Mouse (Mus musculus) spleen, adult 2 months (tissue): Measurements from ENCODE around the gene Aldh1l1. TPM values are rescaled to one million over a fixed set of nuclear protein-coding genes. Genes with fewer than 3 reads are reported as not detected.

Source experiments
- DNase-seq, 2 experiments: peaks; one replicate each; pipeline versions ENCODE4 v3.0.0 to v3.0.0-alpha.2; 2012 to 2021; ENCODE audit warnings: low spot score in 2 of 2, low read depth in 1 of 2
- H3K27ac ChIP-seq: fragments of 200-500 bp; 2 replicates; pipeline ENCODE4 v1.5.1; 2012; ENCODE audit warnings: low read length, inconsistent platforms; ENCODE audit not compliant: insufficient read depth
- H3K27me3 ChIP-seq: fragments of 200-500 bp; 2 replicates; pipeline ENCODE4 v1.6.1; 2012; ENCODE audit warnings: mild to moderate bottlenecking, moderate library complexity, low read length, inconsistent platforms; ENCODE audit not compliant: control insufficient read depth, insufficient read depth
- H3K36me3 ChIP-seq: fragments of 200-500 bp; 2 replicates; pipeline ENCODE4 v1.6.1; 2012; ENCODE audit warnings: mild to moderate bottlenecking, low read length, inconsistent platforms; ENCODE audit not compliant: control insufficient read depth, insufficient read depth
- H3K4me1 ChIP-seq: fragments of 200-500 bp; 2 replicates; pipeline ENCODE4 v1.6.1; 2011; ENCODE audit warnings: inconsistent platforms; ENCODE audit not compliant: control insufficient read depth, insufficient read depth, insufficient read length
- H3K4me3 ChIP-seq: fragments of 200-500 bp; 2 replicates; pipeline ENCODE4 v1.5.1; 2011; ENCODE audit warnings: mild to moderate bottlenecking, inconsistent platforms; ENCODE audit not compliant: insufficient read depth, insufficient read length; ENCODE audit errors: extremely low read depth
- CTCF ChIP-seq: fragments of 200-500 bp; IDR thresholded peaks from 2 replicates; pipeline ENCODE4 v1.5.1; 2011; ENCODE audit warnings: mild to moderate bottlenecking, inconsistent platforms; ENCODE audit not compliant: insufficient read depth, insufficient read length, insufficient replicate concordance; ENCODE audit errors: extremely low read depth
- POLR2A ChIP-seq: fragments of 200-500 bp; IDR thresholded peaks from 2 replicates; pipeline ENCODE4 v1.6.1; 2011; ENCODE audit warnings: low read depth, low read length, inconsistent platforms
- WGBS: fragments of 180-500 bp; shearing (Covaris S2); methylation state at CpG from one replicate; pipeline ENCODE4 v1.1.7; 2018; 5-methylcytosine and 5-hydroxymethylcytosine counted together
- polyA plus RNA-seq: library from polyadenylated mRNA; depleted of rRNA; stranded (reverse); fragments of >200 nt; gene quantifications from 2 replicates; pipeline ENCODE4 v1.2.3, GENCODE M21; 2012

Aldh1l1 gene
- polyA plus RNA-seq, 1 experiment, result 2.9 TPM

DNA sequence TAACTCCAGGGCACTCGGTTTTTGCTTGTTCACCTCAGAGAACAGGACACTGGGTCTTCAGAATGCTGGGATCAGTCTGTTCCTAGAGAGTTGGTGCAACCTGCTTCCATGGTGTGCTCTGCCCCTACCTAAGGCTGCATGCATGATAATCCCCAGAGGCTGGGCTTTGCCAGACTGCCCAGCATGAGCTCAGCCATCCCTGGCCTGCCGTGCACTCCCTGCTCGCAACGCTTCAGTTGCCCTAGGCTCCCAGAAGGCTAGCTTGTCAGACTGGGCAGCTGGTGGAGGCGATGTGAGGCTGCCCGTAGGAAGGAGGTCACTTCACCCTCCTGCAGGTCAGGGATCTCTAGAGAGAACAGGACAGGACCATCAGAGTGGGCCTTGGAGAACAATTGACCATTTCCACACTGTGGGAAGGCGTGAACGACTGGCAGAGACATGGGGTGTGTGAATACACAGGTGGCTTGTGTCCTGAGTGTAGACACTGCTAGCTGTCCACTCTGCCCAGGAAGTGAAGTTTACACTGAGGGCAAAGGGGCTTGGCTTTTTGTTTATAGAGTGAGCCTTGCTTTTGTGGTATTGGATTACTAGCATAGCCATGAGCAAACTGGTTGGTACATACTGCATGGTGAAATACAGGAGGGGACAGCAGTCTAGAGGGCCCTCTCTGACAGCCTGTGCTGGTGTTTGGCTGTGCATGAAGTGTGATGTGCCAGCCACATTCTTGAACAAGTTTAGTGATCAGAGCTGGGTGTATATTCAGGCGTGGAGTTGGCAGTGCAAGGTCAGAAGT, 134.8 kb downstream of the Aldh1l1 start:
- H3K27me3 ChIP-seq, result no peaks in the 10 kb centered on the region
- no peak overlapping the region for H3K27ac ChIP-seq
- no peak for TF ChIP-seq CTCF
- no peak for TF ChIP-seq POLR2A
- H3K4me1 ChIP-seq, result peaks cover 17% of the 10 kb centered on the region; the same call in 1 of the 2 replicates
- WGBS, result 81% methylated on average over 9 of the region's 9 CpGs
- no peak for DNase-seq
- H3K36me3 ChIP-seq, result no peaks in the 10 kb centered on the region
- H3K4me3 ChIP-seq, result no peak overlapping the region

GRCm38 (mm10) chr6:90621584-90621890, 135.3 kb downstream of the Aldh1l1 start:
- Histone ChIP-seq H3K4me3 (no peak overlapping the region), H3K4me1 (peaks cover 17% of the 10 kb centered on the region; the same call in 1 of the 2 replicates), H3K36me3 (no peaks in the 10 kb centered on the region), H3K27ac (no peak overlapping the region), H3K27me3 (no peaks in the 10 kb centered on the region)
- no peak for DNase-seq
- TF ChIP-seq POLR2A, result no peak
- TF ChIP-seq CTCF, result no peak
- 89% methylated on average over 6 of the region's 6 CpGs for WGBS

DNA sequence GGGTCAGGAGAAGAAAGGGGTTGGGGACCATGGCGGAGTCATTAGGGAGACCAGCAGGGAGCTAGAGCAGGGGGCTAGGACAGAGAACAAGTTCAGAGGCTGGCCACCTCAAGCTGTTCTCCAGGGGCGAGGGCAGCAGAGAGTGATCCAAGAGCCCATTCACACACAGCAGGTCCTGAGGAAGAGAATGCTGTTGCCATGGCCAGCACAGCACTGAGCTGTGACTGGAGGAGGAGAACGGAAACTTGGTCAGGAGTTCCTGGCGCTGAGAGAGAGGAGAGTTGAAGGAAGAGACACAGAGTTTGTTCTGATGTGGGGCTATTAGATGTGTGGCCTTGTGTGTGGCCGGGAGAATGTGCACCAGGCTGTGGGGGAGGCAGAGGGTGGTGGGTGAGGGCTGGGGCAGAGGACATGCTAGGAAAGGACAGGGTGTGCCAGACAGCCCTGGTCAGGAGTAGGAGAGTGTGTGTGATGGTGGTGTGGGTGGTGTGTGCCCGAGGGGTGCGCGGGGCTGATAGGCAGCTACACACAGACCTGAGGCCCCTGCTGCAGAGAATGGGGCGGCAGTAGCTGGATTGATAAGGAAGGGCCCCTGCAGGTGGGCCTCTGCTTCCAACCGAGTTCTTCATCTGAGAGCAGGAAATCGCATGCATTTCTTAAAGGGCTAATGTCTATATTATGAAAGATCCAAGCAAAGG, 136.7 kb downstream of the Aldh1l1 start:
- Histone ChIP-seq H3K27ac (no peak overlapping the region), H3K4me3 (no peak overlapping the region), H3K27me3 (no peaks in the 10 kb centered on the region), H3K36me3 (no peaks in the 10 kb centered on the region), H3K4me1 (peaks cover 17% of the 10 kb centered on the region; the same call in 1 of the 2 replicates)
- no peak for DNase-seq
- TF ChIP-seq CTCF (no peak), POLR2A (no peak)
- 46% methylated on average over 11 of the region's 11 CpGs for WGBS

DNA sequence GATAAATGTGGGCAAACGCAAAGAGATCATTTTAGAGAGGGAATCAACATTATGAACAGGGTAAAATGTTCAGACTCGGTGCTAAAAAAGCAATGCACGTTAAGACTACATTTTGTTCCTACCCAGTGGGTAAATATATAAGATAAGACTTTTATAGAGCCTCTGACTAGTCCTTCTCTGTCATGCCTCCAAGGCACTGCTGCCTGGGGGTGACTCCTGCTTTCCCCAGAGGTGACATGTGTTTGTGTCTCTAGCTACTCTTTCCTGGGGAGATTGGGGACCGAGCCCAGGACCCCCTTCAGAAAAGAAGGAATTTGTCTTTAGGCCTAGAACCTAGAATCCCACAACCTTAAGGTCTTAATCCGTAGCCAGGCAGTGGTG, 137.2 kb downstream of the Aldh1l1 start:
- Histone ChIP-seq H3K4me1 (peaks cover 16% of the 10 kb centered on the region; the same call in 1 of the 2 replicates), H3K4me3 (no peak overlapping the region), H3K27me3 (no peaks in the 10 kb centered on the region), H3K36me3 (no peaks in the 10 kb centered on the region), H3K27ac (no peak overlapping the region)
- 77% methylated on average over 5 of the region's 5 CpGs for whole genome bisulfite sequencing
- TF ChIP-seq CTCF (no peak), POLR2A (no peak)
- no peak for DNase-seq

DNA sequence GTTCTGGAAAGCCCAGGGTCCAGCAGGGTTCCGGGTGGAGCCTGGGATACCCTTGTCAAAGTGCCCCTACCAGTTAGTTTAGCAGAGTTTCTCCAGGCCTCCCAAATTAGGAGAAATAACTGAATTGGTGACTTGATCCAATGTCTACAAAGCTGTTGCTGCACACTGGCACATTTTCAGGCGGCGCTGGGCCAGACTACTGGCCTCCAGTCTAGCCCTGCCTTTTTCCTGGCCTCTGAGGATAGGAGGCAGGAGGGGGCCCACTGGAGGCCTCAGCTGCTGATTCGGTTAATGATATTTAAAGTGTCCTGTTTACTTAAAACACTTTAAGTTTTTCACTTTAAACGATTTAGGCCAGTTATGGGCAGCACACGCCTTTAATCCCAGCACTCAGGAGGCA, 138.0 kb downstream of the Aldh1l1 start:
- Histone ChIP-seq H3K36me3 (no peaks in the 10 kb centered on the region), H3K27ac (no peak overlapping the region)
- WGBS, result 68% methylated on average over 6 of the region's 6 CpGs

GRCm38 (mm10) chr6:90624733-90625132, 138.5 kb downstream of the Aldh1l1 start:
- Histone ChIP-seq H3K27ac (no peak overlapping the region; the same call in 1 of the 2 replicates), H3K4me3 (no peak overlapping the region), H3K36me3 (no peaks in the 10 kb centered on the region), H3K27me3 (no peaks in the 10 kb centered on the region), H3K4me1 (peaks cover 19% of the 10 kb centered on the region; the same call in 1 of the 2 replicates)
- TF ChIP-seq CTCF (no peak), POLR2A (no peak)
- 64% methylated on average over 11 of the region's 11 CpGs for WGBS
- DNase-seq, result no peak

More for the DNA sequence above, 138.0 kb downstream of the Aldh1l1 start:
- Histone ChIP-seq H3K4me1 (peaks cover 16% of the 10 kb centered on the region; the same call in 1 of the 2 replicates), H3K27me3 (no peaks in the 10 kb centered on the region), H3K4me3 (no peak overlapping the region)
- DNase-seq, result no peak
- no peak for TF ChIP-seq POLR2A
- TF ChIP-seq CTCF, result no peak
